Comparison of ENCODE assay signal across 14 mouse cellular contexts in the genomic region with DNA sequence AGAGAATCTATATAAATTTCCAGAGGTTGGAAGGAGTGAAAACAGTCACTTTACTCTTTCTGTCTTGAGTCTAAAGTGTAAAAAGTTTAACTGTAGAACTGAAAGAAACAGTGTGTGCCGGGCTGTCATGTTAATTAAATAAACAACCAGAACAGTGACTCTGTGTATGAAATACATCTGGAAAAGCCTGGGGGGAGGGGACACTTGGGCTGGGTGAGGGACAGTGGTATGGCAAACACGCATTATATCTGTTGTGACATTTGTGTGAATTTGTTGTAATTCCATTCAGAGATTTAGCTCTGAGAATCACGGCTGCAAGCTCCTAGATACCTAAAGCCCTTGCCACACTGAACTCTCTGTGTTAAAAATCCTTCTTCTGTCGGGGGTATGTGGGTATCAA. TPM values are rescaled to one million over a fixed set of nuclear protein-coding genes. Genes with fewer than 3 reads are reported as not detected.
DNase-seq lines count a peak whose midpoint lies in the region; ATAC-seq and TF ChIP-seq lines count a peak whose summit lies in the region.
"Had no signal": no experiment of that assay in that cellular context is flagged by ENCODE, and none has a peak within 500 bp of the region (broad histone marks: within the 10 kb centered on the region; RNA-seq: fewer than 3 reads in every experiment).

No protein-coding gene starts in this region.

- no peaks in the 10 kb centered on the region for H3K9me3 ChIP-seq in kidney, embryonic 16.5 days (ENCODE audit: low read length)
- no peaks in the 10 kb centered on the region for H3K9me3 ChIP-seq in midbrain, embryonic 11.5 days (ENCODE audit: control insufficient read depth, low read length)
- no peaks in the 10 kb centered on the region for H3K9me3 ChIP-seq in midbrain, embryonic 10.5 days (replicated peaks)
- H3K9me3 ChIP-seq in limb, embryonic 15.5 days = no peaks in the 10 kb centered on the region
- H3K9me3 ChIP-seq: liver, embryonic 15.5 days; neural tube, embryonic 13.5 days had no signal

- H3K4me2 ChIP-seq in kidney, embryonic 16.5 days (replicated peaks; ENCODE audit: low read depth, low read length) = peak overlapping the region; percentile 10; the same call in 1 of the 2 replicates
- no peak overlapping the region for H3K4me2 ChIP-seq in midbrain, embryonic 11.5 days
- H3K4me2 ChIP-seq in limb, embryonic 15.5 days = no peak overlapping the region
- H3K4me2 ChIP-seq: liver, embryonic 15.5 days; neural tube, embryonic 13.5 days had no signal

- H3K9ac ChIP-seq in kidney, embryonic 16.5 days (replicated peaks; ENCODE audit: low read length) = no peak overlapping the region
- no peak overlapping the region for H3K9ac ChIP-seq in midbrain, embryonic 11.5 days (ENCODE audit: low read length)
- H3K9ac ChIP-seq in limb, embryonic 15.5 days = no peak overlapping the region
- H3K9ac ChIP-seq: liver, embryonic 15.5 days; neural tube, embryonic 13.5 days had no signal

- H3K4me3 ChIP-seq in kidney, embryonic 16.5 days (ENCODE audit: low read length) = no peak overlapping the region; the same call in 1 of the 2 replicates
- H3K4me3 ChIP-seq in kidney, adult 2 months (ENCODE audit: insufficient read depth, low read depth, low read length) = no peak overlapping the region
- no peak overlapping the region for H3K4me3 ChIP-seq in midbrain, embryonic 11.5 days (ENCODE audit: low read depth, low read length)
- H3K4me3 ChIP-seq in midbrain, embryonic 10.5 days = no peak overlapping the region
- no peak overlapping the region for H3K4me3 ChIP-seq in limb, embryonic 15.5 days
- H3K4me3 ChIP-seq: left cerebral cortex, adult 2 months; liver, embryonic 15.5 days; neural tube, embryonic 13.5 days had no signal

- H3K27me3 ChIP-seq in kidney, embryonic 16.5 days (ENCODE audit: insufficient read depth, low read length) = peaks cover 10% of the 10 kb centered on the region
- no peaks in the 10 kb centered on the region for H3K27me3 ChIP-seq in kidney, adult 2 months (replicated peaks; ENCODE audit: control insufficient read depth, insufficient read depth, low read length)
- H3K27me3 ChIP-seq in midbrain, embryonic 11.5 days (ENCODE audit: control insufficient read depth, insufficient read depth, low read length) = peaks cover 13% of the 10 kb centered on the region
- H3K27me3 ChIP-seq in midbrain, embryonic 10.5 days (ENCODE audit: low read depth, poor library complexity, severe bottlenecking) = peaks cover 38% of the 10 kb centered on the region
- H3K27me3 ChIP-seq in limb, embryonic 15.5 days = 0 out of 2 replicates have a peak, but pooled peaks cover 2% of the 10 kb centered on the region

- WGBS in kidney, embryonic 16.5 days = 67% methylated on average over 4 of the region's 4 CpGs
- WGBS in kidney, adult 2 months = 66% methylated on average over 4 of the region's 4 CpGs
- 68% methylated on average over 4 of the region's 4 CpGs for whole genome bisulfite sequencing in midbrain, embryonic 11.5 days
- 69% methylated on average over 4 of the region's 4 CpGs for WGBS in midbrain, embryonic 10.5 days
- WGBS in limb, embryonic 15.5 days = 47% methylated on average over 4 of the region's 4 CpGs

- no peaks in the 10 kb centered on the region for H3K36me3 ChIP-seq in kidney, embryonic 16.5 days (ENCODE audit: insufficient read depth, low read length)
- no peaks in the 10 kb centered on the region for H3K36me3 ChIP-seq in kidney, adult 2 months (ENCODE audit: control insufficient read depth, insufficient read depth, low read length)
- no peaks in the 10 kb centered on the region for H3K36me3 ChIP-seq in midbrain, embryonic 11.5 days (ENCODE audit: control insufficient read depth, insufficient read depth, low read length)
- no peaks in the 10 kb centered on the region for H3K36me3 ChIP-seq in midbrain, embryonic 10.5 days
- H3K36me3 ChIP-seq in limb, embryonic 15.5 days = no peaks in the 10 kb centered on the region
- H3K36me3 ChIP-seq: liver, embryonic 15.5 days; neural tube, embryonic 13.5 days had no signal

- no peak for ATAC-seq in kidney, embryonic 16.5 days (ENCODE audit: low FRiP score, low TSS enrichment)
- no peak for ATAC-seq in midbrain, embryonic 11.5 days (ENCODE audit: low FRiP score)
- ATAC-seq in limb, embryonic 15.5 days (ENCODE audit: insufficient number of reproducible peaks, low FRiP score, low TSS enrichment, low read depth) = no peak
- ATAC-seq: hindbrain, embryonic 16.5 days had no signal

- TF ChIP-seq POLR2A in kidney, adult 2 months (IDR thresholded peaks at IDR 0.05; ENCODE audit: low read depth, low read length) = no peak

- DNase-seq in heart, adult 11 months = peak; percentile 63
- no peak for DNase-seq in heart, adult 9 months (ENCODE audit: low spot score in 2 of 2)
- no peak for DNase-seq in kidney, adult 2 months
- DNase-seq in midbrain, embryonic 11.5 days (ENCODE audit: low spot score, missing footprints) = peak; percentile 79
- DNase-seq in midbrain, embryonic 10.5 days (ENCODE audit: low spot score) = no peak
- DNase-seq in testis, postnatal 10 days (ENCODE audit: low spot score) = no peak
- DNase-seq: cerebellum, adult 8-10 months; gastrocnemius, postnatal 36 days had no signal

- H3K4me1 ChIP-seq in kidney, embryonic 16.5 days (ENCODE audit: insufficient read depth, low read length) = 0 out of 2 replicates have a peak, but pooled peaks cover 16% of the 10 kb centered on the region
- H3K4me1 ChIP-seq in kidney, adult 2 months (ENCODE audit: control insufficient read depth, insufficient read depth, low read length) = no peaks in the 10 kb centered on the region
- no peaks in the 10 kb centered on the region; the same call in 1 of the 2 replicates for H3K4me1 ChIP-seq in midbrain, embryonic 11.5 days (ENCODE audit: control insufficient read depth, insufficient read depth, low read length)
- H3K4me1 ChIP-seq in midbrain, embryonic 10.5 days = peaks cover 14% of the 10 kb centered on the region
- H3K4me1 ChIP-seq in limb, embryonic 15.5 days = peaks cover 28% of the 10 kb centered on the region
- H3K4me1 ChIP-seq: liver, embryonic 15.5 days had no signal

- no peak for TF ChIP-seq CTCF in kidney, adult 2 months (conservative IDR thresholded peaks at IDR 0.05; ENCODE audit: insufficient read depth, insufficient read length, low read depth, low read length)

- H3K27ac ChIP-seq in kidney, embryonic 16.5 days (ENCODE audit: low read length) = no peak overlapping the region
- no peak overlapping the region for H3K27ac ChIP-seq in kidney, adult 2 months (ENCODE audit: insufficient read depth, low read depth, low read length)
- H3K27ac ChIP-seq in midbrain, embryonic 11.5 days (ENCODE audit: low read depth, low read length) = no peak overlapping the region
- no peak overlapping the region for H3K27ac ChIP-seq in midbrain, embryonic 10.5 days (replicated peaks)
- H3K27ac ChIP-seq in limb, embryonic 15.5 days = peak overlapping the region; percentile 47
- H3K27ac ChIP-seq: left cerebral cortex, adult 2 months; liver, embryonic 15.5 days; neural tube, embryonic 13.5 days had no signal

RNA-seq across cellular contexts. Expression of gene Pde3a, which starts 5.9 kb away (rescaled TPM):
- 11.5 and 12.1 TPM in 2 replicates for polyA plus RNA-seq in kidney, embryonic 16.5 days (2015; fragmentation: Nextera tagmentation; extraction: Ambion mirVana)
- 4.1 and 4.2 TPM in 2 replicates for polyA plus RNA-seq in kidney, adult 2 months (2012; rRNA removed)
- 1.2 and 2.1 TPM in 2 replicates for polyA plus RNA-seq in midbrain, embryonic 11.5 days (2014; fragmentation: Nextera tagmentation; extraction: Ambion mirVana)
- 0.63 and 1.3 TPM in 2 replicates for polyA plus RNA-seq in midbrain, embryonic 10.5 days (2016; fragmentation: Nextera tagmentation; extraction: Ambion mirVana)
- polyA plus RNA-seq in limb, embryonic 15.5 days (2015; fragmentation: Nextera tagmentation; extraction: Ambion mirVana) = 4.1 and 5.0 TPM in 2 replicates

Comparison
In these comparisons a context has a peak if more than half of its experiments do, and no peak if none do; other contexts are left out.
1. DNase-seq: peak in heart, adult 11 months (single experiment) and midbrain, embryonic 11.5 days (single experiment); none in heart, adult 9 months (0 of 2), kidney, adult 2 months (single experiment), midbrain, embryonic 10.5 days (single experiment) and testis, postnatal 10 days (single experiment).